Mouse (Mus musculus) heart, embryonic 16.5 days (tissue): ENCODE measurements around the gene Eif2b2. TPM values are rescaled to one million over a fixed set of nuclear protein-coding genes. Genes with fewer than 3 reads are reported as not detected.

Source experiments
- ATAC-seq: fragments of 200-750 bp; cut with Nextera tagmentation; replicated peaks from 2 replicates; pipeline ENCODE4 v1.8.0; 2017; ENCODE audit warnings: moderate number of reproducible peaks; ENCODE audit not compliant: insufficient read depth, low FRiP score; ENCODE audit errors: extremely low read depth
- H3K27ac ChIP-seq: fragments of 300-500 bp; sonication (generic); 2 replicates; pipeline ENCODE4 v1.5.1; 2014; ENCODE audit warnings: mild to moderate bottlenecking, low read length, control low read depth, moderate library complexity
- H3K27me3 ChIP-seq: fragments of 300-500 bp; sonication (generic); 2 replicates; pipeline ENCODE4 v1.6.1; 2014; ENCODE audit warnings: low read length, mixed read lengths; ENCODE audit not compliant: control insufficient read depth, insufficient read depth
- H3K36me3 ChIP-seq: fragments of 300-500 bp; sonication (generic); 2 replicates; pipeline ENCODE4 v1.6.1; 2014; ENCODE audit not compliant: control insufficient read depth, insufficient read depth
- H3K4me1 ChIP-seq: fragments of 300-500 bp; sonication (generic); 2 replicates; pipeline ENCODE4 v1.6.1; 2014; ENCODE audit warnings: low read length, mixed read lengths; ENCODE audit not compliant: control insufficient read depth, insufficient read depth
- H3K4me2 ChIP-seq: fragments of 300-500 bp; sonication (generic); 2 replicates; pipeline ENCODE4 v1.6.1; 2014; ENCODE audit warnings: low read depth, mild to moderate bottlenecking, control low read depth, low read length
- H3K4me3 ChIP-seq: fragments of 300-500 bp; sonication (generic); 2 replicates; pipeline ENCODE4 v1.5.1; 2014; ENCODE audit warnings: mild to moderate bottlenecking, control low read depth, low read length
- H3K9ac ChIP-seq: fragments of 300-500 bp; sonication (generic); 2 replicates; pipeline ENCODE4 v1.6.1; 2014; ENCODE audit warnings: low read length, control low read depth
- H3K9me3 ChIP-seq: fragments of 300-500 bp; sonication (generic); replicated peaks from 2 replicates; pipeline ENCODE4 v1.6.1; 2016; ENCODE audit warnings: low read length; ENCODE audit not compliant: control insufficient read depth
- WGBS: fragments of 180-500 bp; shearing (Covaris S2); extraction: QIAGEN DNeasy Blood & Tissue Kit; methylation state at CpG from one replicate; pipeline ENCODE4 v1.1.7; 2014; 5-methylcytosine and 5-hydroxymethylcytosine counted together
- polyA plus RNA-seq: library from polyadenylated mRNA; unstranded; fragments of >200 nt; fragmentation: Nextera tagmentation; extraction: Ambion mirVana; gene quantifications from 2 replicates; pipeline ENCODE4 v1.2.1, GENCODE M21; 2015

Eif2b2 gene
- polyA plus RNA-seq, 1 experiment from 2014 or later = 68.6 TPM

DNA sequence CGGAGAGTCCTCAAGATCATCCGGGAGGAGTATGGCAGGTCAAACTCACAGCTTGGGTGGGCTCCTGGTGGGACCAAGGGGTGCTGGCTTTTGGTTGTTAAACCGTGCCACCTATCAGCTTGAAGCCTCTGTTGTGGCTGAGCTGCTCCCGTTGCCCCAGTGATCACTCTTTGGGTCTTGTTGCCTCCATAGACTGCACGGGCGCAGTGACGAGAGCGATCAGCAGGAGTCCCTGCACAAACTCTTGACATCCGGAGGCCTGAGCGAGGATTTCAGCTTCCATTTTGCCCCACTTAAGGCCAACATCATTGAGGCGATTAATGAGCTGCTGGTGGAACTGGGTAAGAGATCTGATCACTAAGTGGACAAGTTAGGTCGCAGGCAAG, 617 bp downstream of the Eif2b2 start:
- no peaks in the 10 kb centered on the region for H3K27me3 ChIP-seq
- H3K27ac ChIP-seq = peak overlapping the region; percentile 78
- peaks cover 16% of the 10 kb centered on the region for H3K4me1 ChIP-seq
- WGBS = 2% methylated on average over 12 of the region's 12 CpGs
- peak overlapping the region; percentile 90 for H3K4me2 ChIP-seq
- peak; percentile 2; the same call in 1 of the 2 replicates for ATAC-seq
- peaks cover 27% of the 10 kb centered on the region for H3K36me3 ChIP-seq
- H3K4me3 ChIP-seq = peak overlapping the region; percentile 94
- no peaks in the 10 kb centered on the region for H3K9me3 ChIP-seq
- H3K9ac ChIP-seq = peak overlapping the region; percentile 84

DNA sequence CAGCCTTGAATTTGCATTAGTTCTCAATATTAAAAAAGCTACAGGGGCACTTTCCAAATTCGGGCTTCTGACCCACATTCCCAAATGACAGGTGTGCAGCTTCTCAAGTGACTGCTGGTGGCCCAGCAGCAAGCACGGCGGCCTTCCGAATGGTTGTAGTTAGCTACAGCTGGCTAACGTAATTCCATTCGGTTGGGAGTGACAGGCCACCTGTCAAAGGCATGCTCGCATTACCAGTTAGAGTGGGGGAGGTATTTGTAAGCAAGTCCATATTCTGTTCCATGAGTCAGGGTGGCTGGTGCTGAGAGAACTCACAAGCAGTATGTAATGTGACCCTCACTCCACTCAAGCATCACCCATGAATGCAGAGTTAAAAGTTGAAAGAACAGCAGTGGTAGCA, 7.9 kb downstream of the Eif2b2 start:
- H3K4me1 ChIP-seq = peaks cover 4% of the 10 kb centered on the region; the same call in 1 of the 2 replicates
- 43% methylated on average over 7 of the region's 7 CpGs for WGBS
- no peak overlapping the region for H3K4me3 ChIP-seq
- H3K9ac ChIP-seq = no peak overlapping the region
- no peaks in the 10 kb centered on the region for H3K9me3 ChIP-seq
- H3K4me2 ChIP-seq = no peak overlapping the region
- no peak overlapping the region for H3K27ac ChIP-seq
- peaks cover 30% of the 10 kb centered on the region for H3K36me3 ChIP-seq
- ATAC-seq = no peak
- H3K27me3 ChIP-seq = no peaks in the 10 kb centered on the region

DNA sequence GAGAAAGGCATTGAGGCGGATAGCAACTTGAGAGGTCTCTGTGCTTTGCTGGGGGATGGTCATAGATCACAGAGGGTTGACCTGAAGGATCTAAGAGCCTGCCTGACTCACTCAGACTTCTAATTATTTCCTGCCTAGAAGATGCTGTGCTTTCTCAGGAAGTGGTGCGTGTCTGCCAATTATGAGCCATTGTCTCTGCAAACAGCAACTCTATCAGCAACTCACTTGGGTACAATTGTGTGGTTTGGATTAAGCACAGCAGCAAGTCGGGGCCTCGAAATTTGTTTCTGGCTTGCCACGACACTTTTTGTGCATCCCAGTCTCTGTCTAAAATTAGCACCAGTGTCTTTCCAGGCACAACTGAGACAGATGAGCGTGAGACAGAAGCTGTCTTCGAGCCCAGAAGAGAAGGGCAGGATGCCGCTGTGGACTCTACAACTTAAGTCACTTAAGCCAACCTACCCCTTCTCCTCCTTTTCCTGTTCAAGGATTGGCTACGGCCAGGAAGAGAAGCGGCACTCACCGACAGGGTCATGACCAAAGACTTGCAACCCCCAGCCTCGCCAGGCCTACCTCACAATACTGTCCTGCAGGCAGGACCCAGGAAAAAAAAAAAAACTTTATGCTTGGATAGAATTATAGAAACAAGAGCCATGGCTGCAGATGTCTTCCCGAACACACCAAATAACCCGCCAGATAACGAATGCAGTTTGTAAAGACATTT, 8.8 kb downstream of the Eif2b2 start:
- Histone ChIP-seq H3K27ac (no peak overlapping the region), H3K4me2 (no peak overlapping the region), H3K4me1 (peaks cover 4% of the 10 kb centered on the region; the same call in 1 of the 2 replicates), H3K4me3 (no peak overlapping the region), H3K9me3 (no peaks in the 10 kb centered on the region), H3K36me3 (peaks cover 22% of the 10 kb centered on the region), H3K27me3 (no peaks in the 10 kb centered on the region), H3K9ac (no peak overlapping the region)
- 46% methylated on average over 15 of the region's 15 CpGs for WGBS
- ATAC-seq = no peak

DNA sequence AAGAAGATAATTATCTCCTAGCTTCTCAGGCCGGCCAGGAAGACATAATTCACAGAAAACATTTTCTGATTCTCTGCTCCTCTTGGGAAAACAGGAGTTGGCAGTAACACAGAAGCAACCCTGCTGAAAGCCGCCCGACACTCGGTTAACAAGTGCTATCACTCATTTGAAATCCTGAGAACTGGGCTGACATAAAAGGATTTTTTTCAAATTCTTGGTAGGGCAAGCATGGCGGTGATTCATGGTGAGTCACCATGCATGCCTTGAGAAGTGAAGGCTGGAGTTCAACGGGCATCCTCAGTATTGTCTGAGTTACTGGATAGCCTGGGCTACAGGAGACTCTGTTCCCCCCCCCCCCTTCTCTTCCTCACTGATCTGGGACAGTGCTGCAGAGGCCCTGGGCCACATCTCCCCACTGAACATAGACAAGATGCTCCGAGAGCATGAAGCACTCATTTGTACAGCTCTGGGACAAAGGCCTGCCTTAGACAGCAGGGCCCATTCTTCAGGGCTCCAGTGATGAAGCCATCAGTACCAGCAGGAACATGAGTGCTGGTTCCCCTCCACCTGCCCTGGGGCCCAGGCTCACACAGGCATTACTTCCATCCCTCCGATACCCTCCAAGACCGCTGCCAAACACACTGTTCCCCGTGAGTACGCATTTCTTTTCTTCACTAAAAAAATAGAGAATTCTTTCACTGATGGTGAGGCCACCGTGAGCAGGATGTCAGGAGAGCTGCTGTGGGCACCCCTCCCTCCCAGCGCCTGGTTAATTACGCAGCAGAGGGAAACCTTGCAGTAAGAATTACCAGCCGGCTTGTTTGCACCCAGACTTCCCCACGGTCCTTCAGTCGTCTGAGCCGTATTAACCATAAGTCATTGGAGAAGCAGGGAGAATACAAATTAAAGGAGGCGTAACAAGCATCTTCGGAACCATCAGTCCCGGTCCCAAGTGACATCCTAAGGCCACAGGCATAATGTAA, 14.4 kb downstream of the Eif2b2 start:
- no peaks in the 10 kb centered on the region for H3K27me3 ChIP-seq
- no peaks in the 10 kb centered on the region for H3K9me3 ChIP-seq
- no peaks in the 10 kb centered on the region; the same call in 1 of the 2 replicates for H3K36me3 ChIP-seq
- H3K4me2 ChIP-seq = no peak overlapping the region
- no peak overlapping the region for H3K4me3 ChIP-seq
- H3K27ac ChIP-seq = no peak overlapping the region
- H3K9ac ChIP-seq = no peak overlapping the region
- no peaks in the 10 kb centered on the region for H3K4me1 ChIP-seq
- 81% methylated on average over 21 of the region's 21 CpGs for WGBS
- no peak for ATAC-seq

DNA sequence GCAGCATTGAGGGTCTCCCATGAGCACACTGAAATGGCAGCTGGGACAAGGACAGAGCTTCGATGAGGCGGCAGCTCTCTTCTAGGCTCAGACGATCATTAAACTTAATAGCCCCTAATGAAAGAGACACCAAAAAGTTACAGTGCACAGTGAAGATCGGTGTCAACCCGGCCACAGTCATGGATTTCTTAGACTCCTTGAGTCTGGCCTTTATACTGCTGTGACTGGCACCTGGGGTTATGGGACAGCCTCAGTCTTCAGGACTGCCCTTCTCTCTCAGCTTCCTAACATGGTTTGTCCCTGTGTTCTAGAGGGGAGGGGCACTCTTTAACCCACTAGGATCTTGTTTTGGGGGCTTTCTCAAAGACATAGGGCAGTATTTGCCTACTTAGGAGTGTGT, 18.3 kb downstream of the Eif2b2 start:
- H3K4me3 ChIP-seq = no peak overlapping the region
- ATAC-seq = no peak
- H3K36me3 ChIP-seq = no peaks in the 10 kb centered on the region; the same call in 1 of the 2 replicates
- H3K9ac ChIP-seq = no peak overlapping the region
- no peaks in the 10 kb centered on the region for H3K4me1 ChIP-seq
- no peak overlapping the region for H3K4me2 ChIP-seq
- H3K27ac ChIP-seq = no peak overlapping the region
- no peaks in the 10 kb centered on the region for H3K9me3 ChIP-seq
- WGBS = 88% methylated on average over 5 of the region's 5 CpGs
- H3K27me3 ChIP-seq = no peaks in the 10 kb centered on the region

DNA sequence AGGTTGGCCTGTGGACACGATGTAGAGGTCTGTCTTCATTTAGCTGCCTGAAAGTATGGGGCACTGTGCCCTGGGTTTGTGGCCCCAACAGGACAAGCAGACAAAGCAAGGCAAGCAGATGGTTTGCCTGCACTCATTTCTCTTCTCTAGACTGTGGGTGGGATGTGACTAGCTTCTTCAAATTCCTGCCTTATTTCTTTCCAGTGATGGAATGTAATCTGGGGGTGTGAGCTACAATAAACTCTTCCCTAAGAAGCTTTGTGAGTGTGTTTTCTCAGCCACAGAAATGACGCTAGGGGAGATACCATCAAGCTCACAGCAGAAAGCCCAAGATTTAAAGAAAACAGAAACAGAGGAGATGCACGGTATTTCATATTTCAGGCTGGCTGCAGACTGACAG, 32.8 kb downstream of the Eif2b2 start:
- H3K27ac ChIP-seq = no peak overlapping the region
- H3K9ac ChIP-seq = no peak overlapping the region
- H3K4me2 ChIP-seq = no peak overlapping the region
- H3K27me3 ChIP-seq = no peaks in the 10 kb centered on the region
- WGBS = 74% methylated on average over 3 of the region's 3 CpGs
- no peak for ATAC-seq
- peaks cover 4% of the 10 kb centered on the region; the same call in 1 of the 2 replicates for H3K9me3 ChIP-seq
- H3K36me3 ChIP-seq = peaks cover 6% of the 10 kb centered on the region
- H3K4me1 ChIP-seq = peaks cover under 1% of the 10 kb centered on the region
- H3K4me3 ChIP-seq = no peak overlapping the region

DNA sequence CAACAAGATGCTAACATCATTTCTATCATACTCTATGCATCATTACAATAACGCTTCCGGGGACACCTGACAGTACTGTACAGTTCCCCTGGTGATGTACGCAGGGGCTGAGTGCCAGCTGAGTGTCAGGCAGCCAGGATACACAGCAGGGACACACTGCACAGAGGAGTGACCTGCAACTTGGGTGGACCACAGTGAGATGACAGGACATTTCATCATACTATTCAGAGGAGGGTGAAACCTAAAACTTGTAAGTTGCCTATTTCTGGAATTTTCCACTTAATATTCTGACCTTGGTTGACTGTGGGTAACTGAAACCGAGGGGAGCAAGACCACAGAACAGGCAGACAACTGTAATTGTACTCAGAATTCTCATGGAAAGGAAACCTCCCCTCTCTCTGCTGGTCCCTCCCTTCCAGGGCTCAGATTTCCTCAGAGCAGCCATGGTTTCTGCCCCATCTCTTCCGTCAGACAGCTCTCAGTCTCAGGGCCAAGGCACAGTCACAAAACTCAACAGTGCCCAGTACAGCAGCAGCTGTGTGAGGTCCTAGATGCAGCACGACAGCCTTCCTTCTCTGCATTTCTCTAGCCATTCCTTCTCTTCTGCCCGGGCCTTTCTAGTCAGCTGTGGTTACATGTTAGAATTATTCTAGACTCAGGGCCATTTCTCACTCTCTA, 36.9 kb downstream of the Eif2b2 start:
- WGBS = 49% methylated on average over 7 of the region's 7 CpGs
- peak; percentile 37; the same call in 1 of the 2 replicates for ATAC-seq
- Histone ChIP-seq H3K9me3 (no peaks in the 10 kb centered on the region), H3K4me1 (peaks cover 3% of the 10 kb centered on the region), H3K27me3 (no peaks in the 10 kb centered on the region), H3K9ac (no peak overlapping the region), H3K27ac (peak overlapping the region; percentile 77), H3K4me3 (no peak overlapping the region), H3K4me2 (no peak overlapping the region), H3K36me3 (no peaks in the 10 kb centered on the region)

DNA sequence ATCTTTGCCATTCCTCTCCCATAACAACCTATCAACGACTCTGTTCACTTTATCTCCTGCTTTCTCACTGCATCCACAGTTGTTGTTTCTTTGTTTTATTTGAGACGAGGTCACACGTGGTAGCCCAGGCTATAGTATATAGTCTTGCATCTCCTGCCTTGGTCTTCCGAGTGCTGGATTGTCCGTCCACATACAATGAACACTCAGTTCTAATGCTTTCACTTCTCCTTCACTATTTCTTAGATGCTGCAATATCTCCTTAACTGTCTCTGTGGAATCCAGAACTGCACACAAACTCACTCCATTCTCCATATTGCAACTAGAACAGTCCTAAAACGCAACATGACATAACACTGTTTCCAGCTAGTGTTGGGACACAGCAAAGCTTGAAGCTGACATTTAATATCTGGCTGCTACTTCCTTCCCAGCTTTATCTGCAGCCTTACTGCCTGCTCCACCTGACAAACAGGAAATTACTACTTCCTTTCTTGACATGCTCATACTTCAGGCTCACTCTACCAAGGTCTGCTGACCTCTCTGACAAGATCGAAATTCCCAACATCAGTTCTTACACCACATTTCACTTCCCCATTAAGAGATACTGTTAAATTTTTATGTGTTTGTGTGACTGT, 37.8 kb downstream of the Eif2b2 start:
- H3K4me2 ChIP-seq = no peak overlapping the region
- H3K27ac ChIP-seq = peak overlapping the region; percentile 77
- no peaks in the 10 kb centered on the region for H3K9me3 ChIP-seq
- no peaks in the 10 kb centered on the region for H3K27me3 ChIP-seq
- ATAC-seq = peak; percentile 65
- H3K4me3 ChIP-seq = no peak overlapping the region
- peaks cover 3% of the 10 kb centered on the region for H3K4me1 ChIP-seq
- no peaks in the 10 kb centered on the region for H3K36me3 ChIP-seq
- 47% methylated on average over 7 of the region's 7 CpGs for WGBS
- no peak overlapping the region for H3K9ac ChIP-seq
